Mouse (Mus musculus): ENCODE measurements at regions not wholly inside any gene's neighbourhood (a gene's known extent, or its start where the extent isn't known, plus 50 kb on each side); places are given as distances from the start of the nearest gene placed in this dataset.

- TF ChIP-seq POLR2A (IDR thresholded peaks at IDR 0.05; ENCODE audit: borderline replicate concordance, extremely low read depth, insufficient read depth, insufficient read length, poor library complexity, severe bottlenecking) (no peak), CTCF (IDR thresholded peaks at IDR 0.05; ENCODE audit: borderline replicate concordance, extremely low read depth, insufficient read depth, insufficient read length) (no peak)
Measured at GRCm38 (mm10) chr1:144300670-144301069, 51.6 kb upstream of the Rgs1 start.

All from brain, embryonic 14.5 days (tissue).